Mouse (Mus musculus) hindbrain, embryonic 11.5 days (tissue): ENCODE results near the gene Olfr1496. TPM values are rescaled to one million over a fixed set of nuclear protein-coding genes. Genes with fewer than 3 reads are reported as not detected.

ENCODE experiments used
- ATAC-seq: fragments of 200-750 bp; cut with Nextera tagmentation; 2 replicates; pipeline ENCODE4 v1.8.0; 2017; ENCODE audit warnings: mild to moderate bottlenecking, moderate TSS enrichment, moderate library complexity; ENCODE audit not compliant: low FRiP score
- DNase-seq: peaks from one replicate; pipeline ENCODE4 v3.0.0-alpha.2; 2015; ENCODE audit warnings: low spot score
- H3K27ac ChIP-seq: fragments of 300-500 bp; sonication (generic); 2 replicates; pipeline ENCODE4 v1.5.1; 2014; ENCODE audit warnings: mild to moderate bottlenecking, low read depth, low read length
- H3K27me3 ChIP-seq: fragments of 300-500 bp; sonication (generic); 2 replicates; pipeline ENCODE4 v1.6.1; 2014; ENCODE audit warnings: mild to moderate bottlenecking, low read length, moderate library complexity, mixed read lengths; ENCODE audit not compliant: control insufficient read depth, insufficient read depth
- H3K36me3 ChIP-seq: fragments of 300-500 bp; sonication (generic); 2 replicates; pipeline ENCODE4 v1.6.1; 2014; ENCODE audit warnings: mild to moderate bottlenecking, low read length, moderate library complexity, mixed read lengths; ENCODE audit not compliant: control insufficient read depth, insufficient read depth
- H3K4me1 ChIP-seq: fragments of 300-500 bp; sonication (generic); replicated peaks from 2 replicates; pipeline ENCODE4 v1.6.1; 2014; ENCODE audit warnings: low read length, mixed read lengths; ENCODE audit not compliant: control insufficient read depth, insufficient read depth
- H3K4me2 ChIP-seq: fragments of 300-500 bp; sonication (generic); replicated peaks from 2 replicates; pipeline ENCODE4 v1.6.1; 2014; ENCODE audit warnings: mild to moderate bottlenecking, low read depth, low read length
- H3K4me3 ChIP-seq: fragments of 300-500 bp; sonication (generic); 2 replicates; pipeline ENCODE4 v1.5.1; 2014; ENCODE audit warnings: low read depth, low read length
- H3K9ac ChIP-seq: fragments of 300-500 bp; sonication (generic); 2 replicates; pipeline ENCODE4 v1.6.1; 2014; ENCODE audit warnings: low read depth, low read length
- H3K9me3 ChIP-seq: fragments of 300-500 bp; sonication (generic); 2 replicates; pipeline ENCODE4 v1.6.1; 2016; ENCODE audit warnings: low read length; ENCODE audit not compliant: control insufficient read depth
- WGBS: fragments of 180-500 bp; shearing (Covaris S2); extraction: QIAGEN DNeasy Blood & Tissue Kit; methylation state at CpG from one replicate; pipeline ENCODE4 v1.1.7; 2014; 5-methylcytosine and 5-hydroxymethylcytosine counted together
- polyA plus RNA-seq: library from polyadenylated mRNA; unstranded; fragments of >200 nt; fragmentation: Nextera tagmentation; extraction: Ambion mirVana; gene quantifications from 2 replicates; pipeline ENCODE4 v1.2.1, GENCODE M21; 2014

The Olfr1496 gene
- polyA plus RNA-seq, 1 experiment from 2014 or later: not detected

DNA sequence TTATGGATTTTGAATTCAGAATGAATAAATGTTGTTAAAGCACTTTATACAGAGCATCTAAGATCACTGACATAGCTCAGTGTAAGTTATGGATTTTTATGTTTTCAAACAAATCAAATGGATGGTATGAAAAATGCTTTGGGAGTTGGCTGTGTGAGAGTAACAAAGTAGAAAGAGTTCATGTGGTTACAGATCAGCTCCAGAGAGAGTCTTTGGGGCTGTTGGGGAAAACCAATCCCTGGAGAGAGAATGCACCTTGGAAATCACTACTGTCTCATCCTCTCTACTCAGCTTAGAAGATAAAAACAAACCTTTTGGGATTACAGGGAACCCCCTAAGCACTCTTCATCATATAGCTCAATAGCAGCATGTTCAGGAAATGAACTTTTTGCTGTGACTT is 41.7 kb downstream of the Olfr1496 start, which contains the start of gene Olfr1499:
TSS of gene Olfr1499 (minus strand) at position 101 of the 400 bp plus-strand sequence.
- no peaks in the 10 kb centered on the region for H3K36me3 ChIP-seq
- ATAC-seq: no peak
- no peaks in the 10 kb centered on the region for H3K27me3 ChIP-seq
- no peak within 1 kb of the TSS for H3K9ac ChIP-seq
- H3K4me1 ChIP-seq: no peaks in the 10 kb centered on the region
- no peak for DNase-seq
- H3K4me3 ChIP-seq: no peak within 1 kb of the TSS
- H3K27ac ChIP-seq: no peak within 1 kb of the TSS
- H3K4me2 ChIP-seq: no peak within 1 kb of the TSS
- H3K9me3 ChIP-seq: no peaks in the 10 kb centered on the region

DNA sequence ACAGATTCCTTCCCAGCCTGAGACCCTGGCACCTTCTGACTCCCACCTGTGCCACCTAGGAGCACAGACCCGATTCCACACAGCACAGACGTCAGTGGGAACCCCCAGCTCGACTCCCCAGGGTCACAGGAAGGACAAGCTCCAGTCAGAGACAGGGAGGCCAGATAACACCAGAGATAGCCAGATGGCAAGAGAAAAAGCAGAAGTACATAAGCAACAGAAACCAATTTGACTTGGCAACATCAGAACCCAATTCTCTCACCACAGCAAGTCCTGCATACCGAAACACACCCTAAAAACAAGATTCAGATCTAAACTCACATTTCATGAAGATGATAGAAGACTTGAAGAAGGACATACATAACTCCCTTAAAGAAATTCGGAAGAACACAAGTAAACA is 43.2 kb downstream of the Olfr1496 start:
- ATAC-seq: no peak
- 78% methylated on average over 5 of the region's 5 CpGs for WGBS

DNA sequence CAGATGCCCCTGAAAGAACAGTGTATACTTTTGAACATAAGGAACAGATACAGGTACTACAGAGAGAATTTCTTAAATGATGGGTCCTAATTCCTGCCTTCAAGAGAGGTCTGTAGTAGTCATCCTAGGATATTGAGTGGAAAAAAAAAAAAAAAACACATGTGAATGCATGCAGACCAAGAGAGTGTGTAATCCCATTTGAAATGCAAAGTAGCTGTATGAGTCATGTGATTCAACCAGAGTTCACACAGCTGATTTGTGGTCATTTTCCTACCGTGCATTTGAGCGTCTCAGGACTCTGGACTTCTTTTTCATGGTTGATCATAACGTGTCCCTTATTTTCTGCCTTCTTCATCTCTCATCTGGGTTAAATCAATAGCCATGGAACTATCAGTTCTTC is 50.8 kb downstream of the Olfr1496 start:
- Histone ChIP-seq H3K4me2 (no peak overlapping the region), H3K9me3 (no peaks in the 10 kb centered on the region), H3K27me3 (no peaks in the 10 kb centered on the region), H3K4me1 (no peaks in the 10 kb centered on the region), H3K27ac (no peak overlapping the region), H3K9ac (no peak overlapping the region), H3K4me3 (no peak overlapping the region), H3K36me3 (no peaks in the 10 kb centered on the region)
- no peak for DNase-seq
- WGBS: 83% methylated on average over 3 of the region's 3 CpGs
- ATAC-seq: no peak

More for the DNA sequence above, 43.2 kb downstream of the Olfr1496 start:
- DNase-seq: no peak
- no peak overlapping the region for H3K4me2 ChIP-seq
- H3K4me3 ChIP-seq: no peak overlapping the region
- H3K9ac ChIP-seq: no peak overlapping the region
- H3K9me3 ChIP-seq: no peaks in the 10 kb centered on the region
- H3K36me3 ChIP-seq: no peaks in the 10 kb centered on the region
- H3K27me3 ChIP-seq: no peaks in the 10 kb centered on the region
- no peak overlapping the region for H3K27ac ChIP-seq
- no peaks in the 10 kb centered on the region for H3K4me1 ChIP-seq

DNA sequence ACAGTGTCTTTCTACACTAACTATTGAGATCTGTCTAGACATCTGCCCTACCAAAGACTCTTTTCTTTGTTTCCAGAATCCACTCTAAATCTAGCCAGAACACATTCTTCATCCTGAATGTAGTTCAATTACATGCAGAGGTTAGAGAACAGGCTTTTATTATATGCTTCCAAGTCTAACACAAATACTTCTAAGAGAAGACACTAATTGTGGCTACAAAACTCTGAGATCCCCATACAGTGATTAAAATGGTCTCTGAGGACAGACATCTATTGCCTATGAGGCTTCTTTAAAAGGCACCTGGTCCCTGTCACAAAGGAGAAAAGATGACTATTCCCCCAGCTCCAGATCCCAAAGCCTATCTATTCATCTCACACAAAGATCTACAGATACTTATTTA is 52.7 kb downstream of the Olfr1496 start, which contains the start of gene Olfr1500:
TSS of gene Olfr1500 (minus strand) at position 101 of the 400 bp plus-strand sequence.
- ATAC-seq: no peak
- H3K27me3 ChIP-seq: no peaks in the 10 kb centered on the region
- DNase-seq: no peak

More for the DNA sequence above, 52.7 kb downstream of the Olfr1496 start, which contains the start of gene Olfr1500:
- Histone ChIP-seq H3K9ac (no peak within 1 kb of the TSS), H3K4me1 (no peaks in the 10 kb centered on the region), H3K4me3 (no peak within 1 kb of the TSS), H3K27ac (no peak within 1 kb of the TSS), H3K36me3 (no peaks in the 10 kb centered on the region), H3K9me3 (no peaks in the 10 kb centered on the region), H3K4me2 (no peak within 1 kb of the TSS)

Other genes starting within 250 kb of the Olfr1496 start
- gene Olfr1480, start 250.0 kb upstream of the Olfr1496 start, polyA plus RNA-seq: not detected in 2 replicates
- gene Olfr1484, start 194.4 kb upstream of the Olfr1496 start, polyA plus RNA-seq: not detected in 2 replicates
- gene Olfr1487, start 160.5 kb upstream of the Olfr1496 start, polyA plus RNA-seq: not detected in 2 replicates
- not detected in 2 replicates for gene Olfr1489, start 146.3 kb upstream of the Olfr1496 start, polyA plus RNA-seq
- not detected in 2 replicates for gene Olfr1490, start 126.8 kb upstream of the Olfr1496 start, polyA plus RNA-seq
- gene Olfr1491, start 80.6 kb upstream of the Olfr1496 start, polyA plus RNA-seq: not detected in 2 replicates
- gene Olfr1493-ps1, start 54.6 kb upstream of the Olfr1496 start, polyA plus RNA-seq: not detected in 2 replicates
- gene Olfr1494, start 38.1 kb upstream of the Olfr1496 start, polyA plus RNA-seq: not detected in 2 replicates
- not detected in 2 replicates for gene Olfr1495, start 13.3 kb upstream of the Olfr1496 start, polyA plus RNA-seq
- not detected in 2 replicates for gene Olfr1497, start 20.3 kb downstream of the Olfr1496 start, polyA plus RNA-seq
- gene Olfr1499, start 41.6 kb downstream of the Olfr1496 start, polyA plus RNA-seq: not detected in 2 replicates
- gene Olfr1500, start 52.6 kb downstream of the Olfr1496 start, polyA plus RNA-seq: not detected in 2 replicates
- gene Olfr1501, start 72.8 kb downstream of the Olfr1496 start, polyA plus RNA-seq: not detected in 2 replicates
- not detected in 2 replicates for gene Olfr1502, start 83.9 kb downstream of the Olfr1496 start, polyA plus RNA-seq
- gene Olfr1504, start 120.0 kb downstream of the Olfr1496 start, polyA plus RNA-seq: not detected in 2 replicates
- not detected in 2 replicates for gene Olfr1505, start 135.7 kb downstream of the Olfr1496 start, polyA plus RNA-seq